Mouse (Mus musculus): ENCODE measurements around the gene Ern1.
A peak's percentile ranks its signal among the peaks of the same experiment; 100 is the strongest.

Ern1 gene

DNA sequence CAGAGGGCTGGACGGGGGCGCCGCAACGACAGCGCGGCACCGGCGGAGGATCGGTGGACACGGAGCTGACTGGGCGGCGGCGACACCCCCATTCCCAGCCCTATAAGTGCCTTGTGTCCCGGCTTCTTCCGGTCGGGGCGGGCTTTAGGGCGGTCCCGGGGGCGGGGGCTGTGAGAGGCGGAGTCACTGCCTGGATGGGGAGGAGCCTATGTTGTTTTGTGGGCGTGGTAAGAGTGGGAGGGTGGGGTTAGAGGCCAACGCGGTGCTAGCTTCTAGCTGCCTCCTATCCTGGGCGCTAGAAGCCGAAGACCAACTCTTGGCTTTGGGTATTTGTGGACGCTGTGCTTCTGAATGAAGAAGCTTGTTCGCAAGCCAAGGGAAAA, at the start of gene Ern1:
Ern1 (minus strand) TSS at position 120 of the 383 bp plus-strand sequence.
- peak; percentile 91 for DNase-seq (ENCODE audit: extremely low read depth, insufficient read length, low spot score)

GRCm38 (mm10) chr11:106536253-106536912, 48.7 kb upstream of the Ern1 start:
- DNase-seq (ENCODE audit: extremely low read depth, insufficient read length, low spot score): no peak

- DNase-seq (ENCODE audit: extremely low read depth, insufficient read length, low spot score): no peak
These were observed 48.1 kb upstream of the Ern1 start for GRCm38 (mm10) chr11:106535660-106536252.

DNA sequence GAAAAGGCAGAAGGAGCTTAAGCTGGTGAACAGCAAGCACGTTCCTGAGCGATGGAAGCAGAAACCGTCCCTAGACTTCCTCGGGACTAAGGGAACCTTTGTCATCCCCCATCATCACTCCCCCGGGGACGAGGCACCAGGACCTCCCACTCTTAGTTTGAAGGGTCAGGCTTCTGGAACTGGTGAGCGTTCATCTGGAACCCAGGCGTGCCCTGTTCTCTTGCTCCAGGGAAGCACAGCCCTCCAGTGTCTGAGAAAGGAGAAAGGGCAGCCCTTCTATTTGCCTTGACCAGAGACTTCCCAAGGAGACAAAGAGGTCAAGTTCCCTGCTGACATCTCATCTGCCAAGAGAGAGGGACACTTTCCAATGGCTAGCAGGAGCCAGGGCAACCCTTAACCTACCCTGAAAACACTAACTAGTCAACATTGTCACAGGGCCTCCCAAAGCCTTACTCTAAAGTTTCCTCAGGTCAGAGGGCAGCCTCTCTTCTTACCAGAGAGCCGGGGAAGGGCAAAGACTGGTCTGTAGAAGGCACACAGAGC, 44.7 kb upstream of the Ern1 start:
- DNase-seq (ENCODE audit: extremely low read depth, insufficient read length, low spot score): no peak

- no peak for DNase-seq (ENCODE audit: extremely low read depth, insufficient read length, low spot score)
These were observed 42.1 kb upstream of the Ern1 start for GRCm38 (mm10) chr11:106529786-106530185.

GRCm38 (mm10) chr11:106529113-106529512, 41.5 kb upstream of the Ern1 start:
- no peak for DNase-seq (ENCODE audit: extremely low read depth, insufficient read length, low spot score)

DNA sequence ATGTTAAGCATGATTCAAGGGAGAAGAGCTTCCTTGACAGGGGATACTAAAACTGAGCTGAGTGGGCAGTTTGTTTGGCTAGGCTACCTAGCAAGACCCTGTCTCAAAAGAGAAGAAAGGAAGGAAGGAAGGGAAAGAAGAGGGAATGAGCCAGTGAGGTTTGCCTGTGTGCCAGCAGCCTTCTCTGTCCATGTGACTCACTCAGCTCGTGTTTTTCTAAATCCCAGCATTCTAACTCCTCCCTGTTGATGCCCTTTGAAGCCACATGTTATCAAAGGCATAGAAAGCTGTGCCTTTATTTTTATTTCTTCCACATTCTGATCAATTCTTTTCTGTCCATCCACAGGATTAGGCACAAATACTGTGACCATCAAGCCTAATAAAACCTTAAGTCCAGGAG, 40.3 kb upstream of the Ern1 start:
- no peak for DNase-seq (ENCODE audit: extremely low read depth, insufficient read length, low spot score)

- DNase-seq (ENCODE audit: extremely low read depth, insufficient read length, low spot score): no peak
These were observed 39.6 kb upstream of the Ern1 start for GRCm38 (mm10) chr11:106527147-106527821.

GRCm38 (mm10) chr11:106522538-106522937, 34.9 kb upstream of the Ern1 start:
- DNase-seq (ENCODE audit: extremely low read depth, insufficient read length, low spot score): no peak

DNA sequence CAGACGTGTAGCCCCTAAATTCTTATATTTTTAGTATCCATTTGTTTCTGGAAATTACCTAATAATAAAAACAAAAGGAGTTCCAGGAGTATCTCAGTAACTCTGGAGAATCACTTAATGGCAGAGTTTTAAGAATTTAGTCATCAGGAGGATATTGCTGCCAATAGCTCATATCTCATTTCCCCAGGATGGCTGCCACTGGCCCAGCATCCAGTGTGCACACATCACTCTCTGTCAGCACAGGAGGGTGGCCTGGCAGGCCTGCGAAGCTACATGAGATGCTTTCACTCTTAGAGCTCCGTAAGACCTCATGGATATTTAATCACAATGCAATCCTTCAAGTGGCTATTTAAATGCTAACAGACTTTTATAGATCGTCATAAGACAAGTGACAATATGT, 34.0 kb upstream of the Ern1 start:
- DNase-seq (ENCODE audit: extremely low read depth, insufficient read length, low spot score): no peak

DNA sequence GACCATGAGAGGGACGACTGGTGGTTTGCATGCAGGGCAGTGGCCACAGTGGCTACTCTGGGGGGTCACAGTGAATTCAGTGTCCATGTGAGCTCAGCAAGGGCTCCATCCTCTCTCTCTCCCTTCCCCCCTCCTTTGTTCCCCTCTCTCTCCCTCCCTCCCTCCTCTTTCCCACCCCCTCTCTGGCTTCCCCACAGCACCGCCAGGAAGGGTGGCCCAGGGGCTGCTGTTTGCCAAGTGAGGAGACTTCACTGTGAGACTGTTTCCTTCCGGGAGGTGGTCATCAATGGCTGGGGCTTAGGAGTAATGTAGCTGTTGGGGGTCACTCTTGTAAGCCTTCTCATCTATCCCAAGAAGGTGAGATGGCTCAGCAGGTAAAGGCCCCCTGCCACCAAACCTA, 32.8 kb upstream of the Ern1 start:
- no peak for DNase-seq (ENCODE audit: extremely low read depth, insufficient read length, low spot score)

GRCm38 (mm10) chr11:106519519-106519918, 31.9 kb upstream of the Ern1 start:
- DNase-seq (ENCODE audit: extremely low read depth, insufficient read length, low spot score): no peak

DNA sequence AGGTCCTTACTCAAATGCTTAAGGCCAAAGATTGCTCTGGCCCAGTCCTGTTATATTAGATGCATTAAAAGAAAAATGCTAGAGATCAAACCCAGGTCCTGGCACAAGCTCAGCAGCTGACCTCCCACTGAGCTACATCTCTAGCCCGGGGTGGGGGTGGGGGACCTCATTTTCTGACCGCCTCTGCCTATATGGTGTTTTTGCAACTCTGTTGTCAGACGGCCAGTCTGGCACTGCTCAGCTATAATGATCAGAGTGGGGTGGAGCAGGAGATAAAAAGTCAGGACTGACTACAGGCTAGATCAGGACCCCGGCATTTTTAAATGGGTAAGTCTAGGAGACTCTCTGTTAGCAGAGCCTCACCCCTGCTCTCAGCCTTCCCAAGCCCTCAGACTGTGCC, 30.7 kb upstream of the Ern1 start:
- no peak for DNase-seq (ENCODE audit: extremely low read depth, insufficient read length, low spot score)

DNA sequence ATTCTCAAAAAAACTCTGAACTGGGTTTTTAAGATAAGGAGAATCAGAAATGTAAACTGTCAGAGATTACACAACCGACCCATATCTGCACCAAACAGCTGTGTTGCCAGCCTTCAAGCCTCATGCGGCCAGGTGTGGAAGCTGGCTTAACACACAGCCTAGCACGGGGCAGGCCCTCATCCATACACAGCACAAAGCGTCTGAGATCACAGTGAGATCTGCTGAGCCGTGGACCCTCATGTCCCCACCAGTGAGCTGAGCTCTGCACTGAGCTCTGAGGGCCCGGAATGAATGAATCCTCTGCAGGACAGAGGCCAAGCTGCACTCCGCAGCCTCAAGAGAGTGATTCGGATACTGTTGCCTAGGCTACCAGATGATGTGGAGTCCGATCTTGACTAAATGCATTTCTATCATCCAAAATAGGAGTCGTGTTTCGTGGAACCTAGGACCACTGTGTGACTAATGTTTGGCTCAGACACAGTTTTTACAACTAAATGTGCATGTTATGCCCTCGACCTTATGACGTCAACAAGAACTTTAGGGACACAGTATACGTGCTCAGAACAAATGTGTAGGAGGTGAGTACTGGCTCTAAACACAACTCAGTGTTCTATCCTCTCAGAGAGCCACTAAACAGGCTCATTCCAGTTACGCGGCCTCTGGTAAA, 27.6 kb upstream of the Ern1 start:
- DNase-seq (ENCODE audit: extremely low read depth, insufficient read length, low spot score): no peak

DNA sequence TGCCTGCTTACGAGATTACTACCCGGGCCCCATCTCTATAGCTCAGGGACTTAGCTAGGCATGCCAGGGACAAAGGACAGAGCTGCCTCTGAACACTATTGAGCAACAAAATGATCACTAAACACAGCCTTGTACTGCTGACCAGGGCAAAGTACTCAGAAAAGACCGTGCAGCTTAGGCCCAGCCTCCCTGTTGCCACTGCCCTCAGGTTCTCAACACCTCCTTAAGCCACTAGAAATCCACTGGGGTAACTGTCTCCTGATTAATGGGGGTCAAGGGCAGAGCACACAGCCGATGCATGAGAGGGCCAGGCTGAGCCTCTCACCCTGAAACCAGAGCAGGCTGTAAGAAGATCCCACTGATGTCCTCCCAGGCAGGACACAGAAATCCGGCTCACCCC, 26.8 kb upstream of the Ern1 start:
- DNase-seq (ENCODE audit: extremely low read depth, insufficient read length, low spot score): no peak

DNA sequence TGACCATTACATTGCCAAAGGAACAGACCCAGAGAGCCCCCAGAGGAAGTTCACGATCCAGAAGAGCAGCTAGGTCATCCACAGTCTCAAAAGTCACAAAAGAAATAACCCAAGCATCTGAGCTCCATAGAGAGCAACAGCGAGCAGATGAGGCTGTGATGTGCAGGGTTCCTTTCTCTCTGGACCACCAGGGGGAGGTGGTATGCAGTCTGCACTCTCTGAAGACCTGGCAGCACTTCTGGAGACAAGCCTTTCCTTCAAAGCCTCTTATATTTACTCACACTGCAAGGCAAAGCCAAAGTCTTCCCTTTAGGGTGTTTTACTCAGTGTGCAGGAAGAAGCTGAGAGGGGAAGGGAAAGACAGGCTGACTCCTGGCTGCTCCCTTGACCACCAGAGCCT, 25.5 kb upstream of the Ern1 start:
- peak; percentile 33 for DNase-seq (ENCODE audit: extremely low read depth, insufficient read length, low spot score)

GRCm38 (mm10) chr11:106512006-106512390, 24.3 kb upstream of the Ern1 start:
- no peak for DNase-seq (ENCODE audit: extremely low read depth, insufficient read length, low spot score)

GRCm38 (mm10) chr11:106511236-106512005, 23.8 kb upstream of the Ern1 start:
- no peak for DNase-seq (ENCODE audit: extremely low read depth, insufficient read length, low spot score)

DNA sequence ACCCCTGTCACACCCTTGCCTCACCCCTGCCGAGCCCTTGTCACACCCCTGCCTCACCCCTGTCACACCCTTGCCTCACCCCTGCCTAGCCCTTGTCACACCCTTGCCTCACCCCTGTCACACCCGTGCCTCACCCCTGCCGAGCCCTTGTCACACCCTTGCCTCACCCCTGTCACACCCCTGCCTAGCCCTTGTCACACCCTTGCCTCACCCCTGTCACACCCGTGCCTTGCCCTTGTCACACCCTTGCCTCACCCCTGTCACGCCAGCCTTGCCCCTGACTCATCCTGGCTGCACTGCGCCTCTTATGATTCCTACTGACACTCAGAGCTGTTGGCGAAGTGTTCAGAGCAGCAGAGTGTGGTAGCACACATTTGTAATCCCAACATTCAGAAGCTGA, 20.0 kb upstream of the Ern1 start:
- DNase-seq (ENCODE audit: extremely low read depth, insufficient read length, low spot score): peak; percentile 28

GRCm38 (mm10) chr11:106506211-106506610, 18.6 kb upstream of the Ern1 start:
- no peak for DNase-seq (ENCODE audit: extremely low read depth, insufficient read length, low spot score)

DNA sequence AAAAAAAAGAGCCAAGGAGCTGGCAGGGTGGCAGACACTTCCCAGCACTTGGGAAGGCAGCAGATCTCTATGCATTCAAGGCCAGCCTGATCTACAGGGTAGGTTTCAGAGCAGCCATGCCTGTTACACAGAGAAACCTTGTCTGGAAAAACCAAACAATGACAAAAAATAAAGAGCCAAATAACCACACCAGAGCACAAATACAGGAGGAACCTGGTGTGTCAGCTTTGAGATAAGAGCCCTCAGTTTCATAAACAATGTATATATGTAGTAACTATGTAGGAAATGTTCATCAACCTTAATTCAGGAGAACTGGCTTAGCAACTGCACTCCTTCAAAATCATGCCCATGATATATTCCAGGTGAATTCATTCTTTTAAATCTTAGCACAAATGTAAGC, 16.5 kb upstream of the Ern1 start:
- no peak for DNase-seq (ENCODE audit: extremely low read depth, insufficient read length, low spot score)

All from 3134 (cell line).